Mouse (Mus musculus) ES-Bruce4 (cell line): ENCODE results near the gene Bpgm.

Source experiments
- CTCF ChIP-seq: IDR thresholded peaks from one replicate; pipeline ENCODE4 v1.8.1; 2011; ENCODE audit warnings: low read depth, low read length
- POLR2A ChIP-seq: IDR thresholded peaks from one replicate; pipeline ENCODE4 v1.8.1; 2011; ENCODE audit warnings: low read length; ENCODE audit not compliant: insufficient read depth

- TF ChIP-seq POLR2A = no peak
- TF ChIP-seq CTCF = no peak
These were observed 37.0 kb upstream of the Bpgm start for GRCm38 (mm10) chr6:34439006-34439405.
